Mouse (Mus musculus): ENCODE data around the gene Mettl18.

GRCm38 (mm10) chr1:164001831-164002452, 7.3 kb downstream of the Mettl18 start:
- no peak for TF ChIP-seq CTCF (IDR thresholded peaks at IDR 0.05; ENCODE audit: insufficient read depth, low read length)
- TF ChIP-seq POLR2A (IDR thresholded peaks at IDR 0.05; ENCODE audit: borderline replicate concordance, extremely low read depth, low read depth, low read length), result no peak
